Mouse (Mus musculus): ENCODE results near the gene Tmem135. TPM values are rescaled to one million over a fixed set of nuclear protein-coding genes. Genes with fewer than 3 reads are reported as not detected.
"Not testable (repeated sequence)": the region's sequence is repeated elsewhere in the genome, so short reads cannot be mapped to it uniquely, and the experiment has no call there.

The Tmem135 gene
- total RNA-seq, 2 experiments from 2014 or later: 57.9 to 77.5 TPM

DNA sequence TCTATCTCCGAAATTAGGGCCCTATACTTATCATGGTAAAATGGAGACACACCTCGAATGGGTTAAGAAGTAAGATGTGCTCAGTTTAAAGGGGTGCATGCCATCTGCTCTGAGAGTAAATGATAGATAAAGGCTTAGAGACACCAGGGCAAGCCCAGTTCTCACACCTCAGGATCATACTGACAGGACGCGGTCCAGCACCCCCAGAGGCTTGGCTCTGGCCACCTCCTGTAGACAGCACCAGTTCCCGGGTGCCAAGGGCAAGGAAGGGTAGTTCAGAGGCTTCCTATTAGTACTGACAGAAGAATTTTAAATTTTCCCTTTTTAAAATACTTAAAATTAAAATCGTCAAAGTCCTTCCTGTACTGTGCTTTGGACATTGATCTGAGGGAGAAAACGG, 121.4 kb downstream of the Tmem135 start:
- no peak for DNase-seq (ENCODE audit: low spot score in 2 of 2)
- intact Hi-C loops (cut with DNase I): no loop called here

DNA sequence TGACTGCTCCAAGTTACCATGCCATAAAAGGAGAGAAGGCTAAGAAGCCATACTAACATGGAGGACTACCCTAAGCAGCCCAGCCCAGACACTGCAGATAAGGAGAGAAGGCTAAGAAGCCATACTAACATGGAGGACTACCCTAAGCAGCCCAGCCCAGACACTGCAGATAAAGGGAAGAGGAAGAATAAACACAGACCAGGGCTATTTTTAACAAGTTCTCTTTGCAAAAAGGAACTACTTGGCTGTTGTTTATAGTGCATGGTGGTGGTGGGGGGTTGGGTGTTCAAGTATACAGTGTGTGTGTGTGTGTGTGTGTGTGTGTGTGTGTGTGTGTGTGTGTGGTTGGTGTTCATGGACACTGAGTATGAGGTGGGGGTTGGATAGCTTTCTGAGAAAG, 133.6 kb downstream of the Tmem135 start:
- intact Hi-C loops (cut with DNase I); DNase-seq (ENCODE audit: low spot score in 2 of 2): not testable (repeated sequence)

- DNase-seq (ENCODE audit: low spot score in 2 of 2): no peak
- intact Hi-C loops (cut with DNase I): loop anchor here (5.0 kb wide), 1 partner anchor 67 kb away; no protein-coding TSS in a partner anchor
These were observed 134.2 kb downstream of the Tmem135 start for GRCm38 (mm10) chr7:89269826-89270225.

GRCm38 (mm10) chr7:89267542-89267941, 136.5 kb downstream of the Tmem135 start:
- DNase-seq (ENCODE audit: low spot score in 2 of 2): no peak

DNA sequence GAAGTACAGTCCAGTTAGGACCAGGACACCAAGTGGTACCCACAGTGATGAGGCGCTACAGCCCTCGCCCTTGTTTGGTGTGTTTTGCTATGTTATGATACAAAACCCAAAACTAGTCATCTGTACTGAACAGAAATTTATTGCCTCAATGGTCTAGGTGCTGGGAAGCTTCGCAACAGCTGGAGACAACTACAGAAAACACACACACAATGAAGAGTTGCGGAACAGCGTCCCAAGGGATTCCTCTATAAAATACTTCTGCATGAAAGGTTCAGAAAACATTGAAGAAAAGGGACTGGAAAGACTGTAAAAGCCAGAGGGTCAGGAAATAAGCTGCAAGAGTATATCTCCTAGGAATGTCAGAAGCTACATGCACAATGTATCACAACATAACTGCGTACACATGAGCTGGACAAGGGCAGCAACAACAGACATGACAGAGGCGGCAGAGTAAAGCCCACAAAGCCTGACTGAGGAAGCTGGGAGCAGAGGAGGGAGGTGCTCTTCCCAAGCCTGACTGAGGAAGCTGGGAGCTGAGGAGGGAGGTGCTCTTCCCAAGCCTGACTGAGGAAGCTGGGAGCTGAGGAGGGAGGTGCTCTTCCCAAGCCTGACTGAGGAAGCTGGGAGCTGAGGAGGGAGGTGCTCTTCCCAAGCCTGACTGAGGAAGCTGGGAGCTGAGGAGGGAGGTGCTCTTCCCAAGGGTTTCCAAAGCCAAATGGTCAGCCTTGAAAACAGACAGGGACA, 137.8 kb downstream of the Tmem135 start:
- intact Hi-C loops (cut with DNase I): loop anchor here (5.0 kb wide), 1 partner anchor 71 kb away; no protein-coding TSS in a partner anchor
- no peak for DNase-seq (ENCODE audit: low spot score in 2 of 2)

More at GRCm38 (mm10) chr7:89267542-89267941, 136.5 kb downstream of the Tmem135 start:
- intact Hi-C loops (cut with DNase I): loop anchor here (5.0 kb wide), 1 partner anchor 70 kb away; no protein-coding TSS in a partner anchor

GRCm38 (mm10) chr7:89260966-89261365, 143.1 kb downstream of the Tmem135 start:
- no peak for DNase-seq (ENCODE audit: low spot score in 2 of 2)
- intact Hi-C loops (cut with DNase I): no loop called here

GRCm38 (mm10) chr7:89258832-89259231, 145.2 kb downstream of the Tmem135 start:
- intact Hi-C loops (cut with DNase I): no loop called here
- no peak for DNase-seq (ENCODE audit: low spot score in 2 of 2)

DNA sequence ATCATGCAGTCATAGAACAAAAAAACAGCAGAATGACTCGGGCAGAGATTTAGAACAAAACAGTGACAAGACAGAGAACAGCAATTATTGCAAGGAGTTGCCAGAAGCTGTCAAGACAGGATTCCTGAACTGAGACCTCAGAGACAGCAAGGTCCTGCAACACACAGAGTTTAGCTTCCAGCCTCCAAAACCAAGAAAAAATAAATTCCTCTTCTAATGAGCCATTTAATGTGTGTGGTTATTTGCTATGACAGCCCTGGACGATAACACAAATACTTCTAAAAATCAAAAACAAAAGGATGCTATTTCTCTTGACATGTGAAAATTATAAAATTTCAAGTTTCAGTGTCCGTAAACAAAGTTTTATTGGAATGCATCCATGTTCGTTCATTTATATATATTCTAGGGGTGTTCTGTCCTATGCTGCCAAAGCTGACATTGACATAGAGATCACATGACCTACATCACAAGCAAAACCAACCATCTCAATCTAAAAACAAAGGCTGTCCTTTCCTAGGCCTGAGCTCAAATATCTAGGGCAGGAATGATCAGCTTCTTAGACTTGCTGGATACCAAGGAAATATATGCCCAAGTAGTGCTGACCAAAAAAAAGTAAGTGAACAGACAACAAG, 146.0 kb downstream of the Tmem135 start:
- no peak for DNase-seq (ENCODE audit: low spot score in 2 of 2)
- intact Hi-C loops (cut with DNase I): no loop called here

- intact Hi-C loops (cut with DNase I): no loop called here
- DNase-seq (ENCODE audit: low spot score in 2 of 2): no peak
These were observed 150.2 kb downstream of the Tmem135 start for GRCm38 (mm10) chr7:89253772-89254171.

DNA sequence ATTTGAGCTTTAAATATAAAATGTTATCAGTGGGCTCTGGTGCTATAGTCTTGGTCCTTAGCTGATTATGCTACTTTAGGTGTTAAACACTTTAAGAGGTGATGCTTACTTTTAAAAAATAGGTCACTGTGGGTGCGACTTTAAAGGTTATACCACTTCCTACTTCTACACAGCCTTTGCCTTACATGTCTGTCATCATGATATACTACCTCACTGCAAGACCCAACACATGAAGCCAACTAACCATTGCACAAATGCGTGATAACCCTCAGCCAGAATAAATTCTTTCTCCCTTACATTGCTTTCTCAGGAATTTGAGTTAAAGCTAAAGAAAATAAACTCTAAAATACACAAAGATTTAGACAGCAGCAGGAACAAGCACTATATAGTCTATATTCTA, 150.7 kb downstream of the Tmem135 start:
- no peak for DNase-seq (ENCODE audit: low spot score in 2 of 2)
- intact Hi-C loops (cut with DNase I): no loop called here

DNA sequence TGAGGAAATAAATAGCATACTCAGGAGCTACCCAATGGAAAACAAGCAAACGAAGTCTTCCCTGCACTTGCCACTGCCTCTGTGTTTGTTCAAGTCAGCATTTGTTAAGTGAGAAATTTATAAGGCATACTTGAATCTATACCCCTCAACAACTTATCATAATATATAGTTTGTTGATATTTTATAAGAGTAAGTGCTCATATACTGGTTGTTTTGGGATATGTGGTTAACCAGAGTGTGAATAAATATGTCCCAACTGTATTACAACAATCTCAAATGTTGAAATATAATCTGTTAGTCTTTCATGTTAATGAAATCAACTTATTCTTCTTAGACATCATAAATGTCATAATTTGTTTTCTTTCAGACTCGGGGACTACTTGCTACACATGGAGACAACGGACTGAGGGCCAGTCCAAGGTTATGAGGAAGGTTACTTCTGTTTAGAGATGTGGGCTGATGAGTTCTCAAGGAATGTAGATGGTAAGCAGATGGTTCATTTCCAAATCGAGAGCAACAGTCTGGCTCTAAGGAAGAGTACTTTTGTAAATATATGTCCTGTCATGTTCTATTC, 152.1 kb downstream of the Tmem135 start:
- DNase-seq (ENCODE audit: low spot score in 2 of 2): no peak
- intact Hi-C loops (cut with DNase I): no loop called here

DNA sequence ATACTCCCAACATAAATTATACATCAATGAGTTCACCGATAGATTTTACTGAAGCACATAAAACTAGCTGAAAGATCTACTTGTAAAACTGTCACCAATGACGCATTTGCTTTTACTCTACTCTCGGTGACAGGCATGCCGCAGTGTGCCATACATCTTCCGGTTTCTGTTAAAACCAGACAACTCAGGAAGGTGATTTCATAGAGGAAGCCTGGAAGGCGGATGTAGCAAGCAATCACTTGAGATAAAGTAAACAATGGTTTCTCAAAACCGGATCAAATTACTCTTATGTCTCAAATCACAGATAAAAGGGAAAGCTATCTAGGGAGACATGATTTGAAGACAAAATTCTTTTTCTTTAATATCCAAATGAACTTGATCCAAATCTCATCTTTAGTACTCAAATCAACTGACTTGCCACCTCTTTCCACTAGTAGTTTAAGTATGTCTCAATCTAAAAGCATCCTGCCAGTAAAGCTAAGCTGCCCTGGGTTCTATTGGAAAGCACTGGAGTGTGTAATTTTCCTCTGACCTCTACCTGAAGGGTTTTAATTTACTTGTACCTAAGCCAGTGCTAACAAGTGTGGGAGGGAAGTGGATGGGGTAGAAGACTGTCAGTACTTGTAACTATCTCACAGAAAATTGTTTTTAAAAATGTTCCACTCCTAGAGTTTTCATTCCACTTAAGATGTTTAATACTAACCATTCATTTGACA, 155.7 kb downstream of the Tmem135 start:
- intact Hi-C loops (cut with DNase I): no loop called here
- no peak for DNase-seq (ENCODE audit: low spot score in 2 of 2)

DNA sequence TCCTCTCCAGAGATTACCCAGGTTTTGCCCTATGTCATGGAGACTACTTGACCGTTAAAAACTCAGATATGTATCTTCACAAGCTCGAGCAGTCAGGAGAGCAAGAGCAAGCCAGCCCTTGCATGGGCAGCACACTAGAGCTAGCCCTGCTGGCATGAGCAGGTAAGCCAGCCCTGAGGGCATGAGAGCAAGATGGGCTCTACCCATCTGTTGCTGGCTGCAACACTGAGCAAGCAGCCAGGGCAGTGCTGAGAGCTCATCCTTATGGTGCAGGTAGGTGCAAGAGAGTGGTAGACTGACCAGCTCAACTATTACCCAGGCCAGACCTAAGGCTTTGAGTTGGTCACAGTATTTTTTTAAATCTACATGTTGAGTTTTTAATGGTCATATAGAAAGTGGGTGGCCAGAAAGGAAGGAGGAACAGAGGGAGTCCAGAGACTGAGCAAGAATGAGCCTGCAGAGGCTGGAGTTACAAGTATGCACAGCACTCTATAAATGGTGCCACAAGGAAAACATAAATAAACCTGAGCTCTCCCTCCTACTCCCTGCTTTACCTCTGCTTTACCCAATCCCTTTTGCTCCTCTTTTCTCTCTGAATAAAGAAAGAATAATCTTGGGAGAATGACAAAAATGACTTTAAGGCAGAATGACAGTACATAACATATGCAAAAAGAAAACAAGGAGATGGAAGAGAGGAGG, 156.9 kb downstream of the Tmem135 start:
- DNase-seq (ENCODE audit: low spot score in 2 of 2): no peak
- intact Hi-C loops (cut with DNase I): no loop called here

DNA sequence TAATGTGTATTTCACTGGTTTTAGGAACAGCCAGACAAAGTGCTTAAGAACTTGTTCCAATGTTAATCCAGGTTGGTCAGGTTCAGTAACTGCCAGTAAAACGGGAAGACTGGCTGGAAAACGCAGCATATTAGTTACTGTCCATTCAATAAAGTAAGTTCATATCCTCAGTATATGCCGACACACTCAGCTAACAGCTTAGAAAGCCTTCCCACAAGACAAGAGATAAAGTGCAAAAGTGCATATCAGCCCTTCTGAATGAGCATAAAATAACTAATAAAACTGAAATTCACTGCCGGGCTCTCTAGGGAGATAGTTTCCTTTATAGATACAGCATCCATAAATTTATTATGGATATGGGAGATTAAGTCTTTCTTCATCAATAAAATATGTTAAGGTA, 161.5 kb downstream of the Tmem135 start:
- intact Hi-C loops (cut with DNase I): no loop called here
- DNase-seq (ENCODE audit: low spot score in 2 of 2): no peak

DNA sequence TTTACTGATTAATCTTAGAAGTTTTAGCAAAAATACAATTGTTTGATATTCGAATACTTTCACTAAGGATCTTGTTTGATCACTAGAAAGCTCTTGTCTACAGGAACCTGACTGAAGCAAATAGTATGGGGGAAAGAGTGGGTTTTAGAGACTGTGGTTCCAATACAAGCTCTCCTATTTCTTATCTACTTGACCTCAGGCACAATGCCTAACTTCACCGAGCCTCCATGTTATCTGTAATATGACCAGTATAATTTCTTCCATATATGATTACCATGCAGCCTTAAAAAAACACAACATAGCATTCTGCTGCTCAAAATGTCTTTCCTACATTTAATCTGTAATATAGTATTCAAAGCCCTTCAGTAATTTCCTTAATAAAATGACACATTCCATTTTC, 161.9 kb downstream of the Tmem135 start:
- DNase-seq (ENCODE audit: low spot score in 2 of 2): no peak
- intact Hi-C loops (cut with DNase I): no loop called here

GRCm38 (mm10) chr7:89239592-89239991, 164.4 kb downstream of the Tmem135 start:
- intact Hi-C loops (cut with DNase I): no loop called here
- no peak for DNase-seq (ENCODE audit: low spot score in 2 of 2)

DNA sequence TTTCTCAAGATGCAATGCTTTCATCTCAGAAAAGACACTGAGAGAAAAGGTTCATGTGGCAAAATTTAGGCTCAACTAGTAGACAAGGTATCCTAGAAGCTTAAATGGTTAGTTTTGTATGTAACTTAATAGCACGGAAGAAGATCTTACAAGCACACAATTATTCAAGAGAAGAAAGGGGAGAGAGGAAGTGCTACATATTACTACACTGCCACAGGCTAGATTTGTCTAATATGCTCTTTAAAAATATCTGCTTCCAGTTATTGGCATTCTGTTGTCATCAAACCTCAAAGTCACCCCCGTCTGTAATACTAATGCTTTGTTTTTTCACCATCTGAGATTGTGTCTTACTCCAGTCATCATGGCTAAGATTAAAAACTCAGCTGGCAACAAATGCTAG, 167.4 kb downstream of the Tmem135 start:
- DNase-seq (ENCODE audit: low spot score in 2 of 2): no peak
- intact Hi-C loops (cut with DNase I): no loop called here

GRCm38 (mm10) chr7:89235974-89236507, 168.0 kb downstream of the Tmem135 start:
- DNase-seq (ENCODE audit: low spot score in 2 of 2): no peak
- intact Hi-C loops (cut with DNase I): no loop called here

- intact Hi-C loops (cut with DNase I): no loop called here
- no peak for DNase-seq (ENCODE audit: low spot score in 2 of 2)
These were observed 171.4 kb downstream of the Tmem135 start for GRCm38 (mm10) chr7:89232499-89233145.
